Mouse (Mus musculus): ENCODE data around the gene Fam163b. TPM values are rescaled to one million over a fixed set of nuclear protein-coding genes. Genes with fewer than 3 reads are reported as not detected.

The Fam163b gene
- polyA plus RNA-seq, 1 experiment from 2014 or later: 11.0 TPM

- Histone ChIP-seq H3K4me3 (ENCODE audit: low read depth, low read length) (no peak overlapping the region), H3K36me3 (ENCODE audit: control insufficient read depth, insufficient read depth, low read length) (no peaks in the 10 kb centered on the region), H3K4me2 (ENCODE audit: low read depth, low read length) (no peak overlapping the region), H3K27ac (ENCODE audit: low read depth, low read length) (no peak overlapping the region), H3K27me3 (ENCODE audit: control insufficient read depth, insufficient read depth, low read length) (no peaks in the 10 kb centered on the region), H3K4me1 (ENCODE audit: control insufficient read depth, insufficient read depth, low read length) (no peaks in the 10 kb centered on the region), H3K9me3 (ENCODE audit: control insufficient read depth, low read length) (no peaks in the 10 kb centered on the region), H3K9ac (replicated peaks; ENCODE audit: low read depth, low read length) (no peak overlapping the region)
- 89% methylated on average over 2 of the region's 2 CpGs for WGBS
- no peak for ATAC-seq (ENCODE audit: low read depth)
These were observed 23.8 kb upstream of the Fam163b start for GRCm38 (mm10) chr2:27166074-27166473.

- Histone ChIP-seq H3K9ac (replicated peaks; ENCODE audit: low read depth, low read length) (no peak within 1 kb of the TSS), H3K4me3 (ENCODE audit: low read depth, low read length) (no peak within 1 kb of the TSS), H3K27me3 (ENCODE audit: control insufficient read depth, insufficient read depth, low read length) (no peaks in the 10 kb centered on the region), H3K27ac (ENCODE audit: low read depth, low read length) (no peak within 1 kb of the TSS), H3K4me1 (ENCODE audit: control insufficient read depth, insufficient read depth, low read length) (no peaks in the 10 kb centered on the region), H3K9me3 (ENCODE audit: control insufficient read depth, low read length) (no peaks in the 10 kb centered on the region), H3K36me3 (ENCODE audit: control insufficient read depth, insufficient read depth, low read length) (no peaks in the 10 kb centered on the region), H3K4me2 (ENCODE audit: low read depth, low read length) (no peak within 1 kb of the TSS)
- no peak for ATAC-seq (ENCODE audit: low read depth)
- WGBS: 86% methylated on average over 12 of the region's 12 CpGs
These were observed 22.7 kb upstream of the Fam163b start, which contains the start of gene Dbh for GRCm38 (mm10) chr2:27164796-27165590. Gene Dbh (plus strand): TSS chr2:27165233.

- ATAC-seq (ENCODE audit: low read depth): no peak
- no peaks in the 10 kb centered on the region for H3K4me1 ChIP-seq (ENCODE audit: control insufficient read depth, insufficient read depth, low read length)
- no peak overlapping the region for H3K9ac ChIP-seq (replicated peaks; ENCODE audit: low read depth, low read length)
- H3K27ac ChIP-seq (ENCODE audit: low read depth, low read length): no peak overlapping the region
- H3K9me3 ChIP-seq (ENCODE audit: control insufficient read depth, low read length): no peaks in the 10 kb centered on the region
- WGBS: 70% methylated on average over 5 of the region's 5 CpGs
- no peaks in the 10 kb centered on the region for H3K27me3 ChIP-seq (ENCODE audit: control insufficient read depth, insufficient read depth, low read length)
- no peak overlapping the region for H3K4me2 ChIP-seq (ENCODE audit: low read depth, low read length)
- H3K36me3 ChIP-seq (ENCODE audit: control insufficient read depth, insufficient read depth, low read length): no peaks in the 10 kb centered on the region
- H3K4me3 ChIP-seq (ENCODE audit: low read depth, low read length): no peak overlapping the region
These were observed 21.6 kb upstream of the Fam163b start for GRCm38 (mm10) chr2:27163851-27164250.

- no peaks in the 10 kb centered on the region for H3K9me3 ChIP-seq (ENCODE audit: control insufficient read depth, low read length)
- no peak overlapping the region for H3K4me3 ChIP-seq (ENCODE audit: low read depth, low read length)
- no peak overlapping the region for H3K27ac ChIP-seq (ENCODE audit: low read depth, low read length)
- no peaks in the 10 kb centered on the region for H3K27me3 ChIP-seq (ENCODE audit: control insufficient read depth, insufficient read depth, low read length)
- no peaks in the 10 kb centered on the region for H3K4me1 ChIP-seq (ENCODE audit: control insufficient read depth, insufficient read depth, low read length)
- no peak overlapping the region for H3K4me2 ChIP-seq (ENCODE audit: low read depth, low read length)
- no peaks in the 10 kb centered on the region for H3K36me3 ChIP-seq (ENCODE audit: control insufficient read depth, insufficient read depth, low read length)
- ATAC-seq (ENCODE audit: low read depth): no peak
- WGBS: 54% methylated on average over 11 of the region's 11 CpGs
- H3K9ac ChIP-seq (replicated peaks; ENCODE audit: low read depth, low read length): no peak overlapping the region; the same call in 1 of the 2 replicates
These were observed 20.4 kb upstream of the Fam163b start for GRCm38 (mm10) chr2:27162656-27163055.

- H3K27me3 ChIP-seq (ENCODE audit: control insufficient read depth, insufficient read depth, low read length): no peaks in the 10 kb centered on the region
- H3K4me3 ChIP-seq (ENCODE audit: low read depth, low read length): no peak overlapping the region
- 89% methylated on average over 2 of the region's 2 CpGs for WGBS
- H3K4me2 ChIP-seq (ENCODE audit: low read depth, low read length): no peak overlapping the region
- no peak overlapping the region for H3K9ac ChIP-seq (replicated peaks; ENCODE audit: low read depth, low read length)
- no peaks in the 10 kb centered on the region for H3K9me3 ChIP-seq (ENCODE audit: control insufficient read depth, low read length)
- H3K4me1 ChIP-seq (ENCODE audit: control insufficient read depth, insufficient read depth, low read length): no peaks in the 10 kb centered on the region
- H3K27ac ChIP-seq (ENCODE audit: low read depth, low read length): no peak overlapping the region
- no peaks in the 10 kb centered on the region for H3K36me3 ChIP-seq (ENCODE audit: control insufficient read depth, insufficient read depth, low read length)
- ATAC-seq (ENCODE audit: low read depth): no peak
These were observed 19.2 kb upstream of the Fam163b start for GRCm38 (mm10) chr2:27161526-27161925.

- H3K4me3 ChIP-seq (ENCODE audit: low read depth, low read length): no peak overlapping the region
- no peaks in the 10 kb centered on the region for H3K27me3 ChIP-seq (ENCODE audit: control insufficient read depth, insufficient read depth, low read length)
- H3K4me1 ChIP-seq (ENCODE audit: control insufficient read depth, insufficient read depth, low read length): no peaks in the 10 kb centered on the region
- H3K9me3 ChIP-seq (ENCODE audit: control insufficient read depth, low read length): no peaks in the 10 kb centered on the region
- no peak overlapping the region for H3K4me2 ChIP-seq (ENCODE audit: low read depth, low read length)
- no peak overlapping the region for H3K9ac ChIP-seq (replicated peaks; ENCODE audit: low read depth, low read length)
- H3K27ac ChIP-seq (ENCODE audit: low read depth, low read length): no peak overlapping the region
- 74% methylated on average over 6 of the region's 6 CpGs for WGBS
- ATAC-seq (ENCODE audit: low read depth): no peak
- H3K36me3 ChIP-seq (ENCODE audit: control insufficient read depth, insufficient read depth, low read length): no peaks in the 10 kb centered on the region
These were observed 14.3 kb upstream of the Fam163b start for GRCm38 (mm10) chr2:27156596-27156995.

GRCm38 (mm10) chr2:27154466-27155185, 12.3 kb upstream of the Fam163b start:
- Histone ChIP-seq H3K36me3 (ENCODE audit: control insufficient read depth, insufficient read depth, low read length) (no peaks in the 10 kb centered on the region), H3K9me3 (ENCODE audit: control insufficient read depth, low read length) (no peaks in the 10 kb centered on the region), H3K4me3 (ENCODE audit: low read depth, low read length) (no peak overlapping the region), H3K27me3 (ENCODE audit: control insufficient read depth, insufficient read depth, low read length) (no peaks in the 10 kb centered on the region), H3K4me1 (ENCODE audit: control insufficient read depth, insufficient read depth, low read length) (no peaks in the 10 kb centered on the region), H3K4me2 (ENCODE audit: low read depth, low read length) (no peak overlapping the region), H3K27ac (ENCODE audit: low read depth, low read length) (no peak overlapping the region), H3K9ac (replicated peaks; ENCODE audit: low read depth, low read length) (no peak overlapping the region)
- no peak for ATAC-seq (ENCODE audit: low read depth)
- 79% methylated on average over 10 of the region's 10 CpGs for WGBS

- Histone ChIP-seq H3K36me3 (ENCODE audit: control insufficient read depth, insufficient read depth, low read length) (no peaks in the 10 kb centered on the region), H3K27ac (ENCODE audit: low read depth, low read length) (no peak overlapping the region), H3K27me3 (ENCODE audit: control insufficient read depth, insufficient read depth, low read length) (no peaks in the 10 kb centered on the region), H3K9me3 (ENCODE audit: control insufficient read depth, low read length) (no peaks in the 10 kb centered on the region), H3K4me2 (ENCODE audit: low read depth, low read length) (no peak overlapping the region), H3K9ac (replicated peaks; ENCODE audit: low read depth, low read length) (no peak overlapping the region), H3K4me1 (ENCODE audit: control insufficient read depth, insufficient read depth, low read length) (no peaks in the 10 kb centered on the region), H3K4me3 (ENCODE audit: low read depth, low read length) (no peak overlapping the region)
- 10% methylated on average over 2 of the region's 2 CpGs for WGBS
- no peak for ATAC-seq (ENCODE audit: low read depth)
These were observed 7.2 kb upstream of the Fam163b start for GRCm38 (mm10) chr2:27149457-27149856.

- Histone ChIP-seq H3K4me2 (ENCODE audit: low read depth, low read length) (no peak overlapping the region), H3K9ac (replicated peaks; ENCODE audit: low read depth, low read length) (no peak overlapping the region), H3K36me3 (ENCODE audit: control insufficient read depth, insufficient read depth, low read length) (no peaks in the 10 kb centered on the region), H3K4me3 (ENCODE audit: low read depth, low read length) (no peak overlapping the region), H3K9me3 (ENCODE audit: control insufficient read depth, low read length) (no peaks in the 10 kb centered on the region), H3K27ac (ENCODE audit: low read depth, low read length) (no peak overlapping the region), H3K4me1 (ENCODE audit: control insufficient read depth, insufficient read depth, low read length) (no peaks in the 10 kb centered on the region), H3K27me3 (ENCODE audit: control insufficient read depth, insufficient read depth, low read length) (no peaks in the 10 kb centered on the region)
- WGBS: 70% methylated on average over 6 of the region's 6 CpGs
- ATAC-seq (ENCODE audit: low read depth): no peak
These were observed 4.5 kb upstream of the Fam163b start for GRCm38 (mm10) chr2:27146840-27147239.
